Mouse (Mus musculus) urinary bladder, adult 2 months (tissue): Measurements from ENCODE around the gene Spns2. TPM values are rescaled to one million over a fixed set of nuclear protein-coding genes. Genes with fewer than 3 reads are reported as not detected.

Experiments used
- DNase-seq: peaks from one replicate; pipeline ENCODE4 v3.0.0; 2022; ENCODE audit warnings: low spot score
- polyA plus RNA-seq: library from polyadenylated mRNA; depleted of rRNA; stranded (reverse); fragments of >200 nt; gene quantifications from 2 replicates; pipeline ENCODE4 v1.2.3, GENCODE M21; 2012; rRNA removed

Gene Spns2
- polyA plus RNA-seq, 1 experiment, result 20.1 TPM

GRCm38 (mm10) chr11:72411093-72411921, 78.4 kb downstream of the Spns2 start, which contains the start of gene Smtnl2:
Smtnl2 (minus strand) TSS chr11:72411713.
- DNase-seq, result peak; percentile 71

DNA sequence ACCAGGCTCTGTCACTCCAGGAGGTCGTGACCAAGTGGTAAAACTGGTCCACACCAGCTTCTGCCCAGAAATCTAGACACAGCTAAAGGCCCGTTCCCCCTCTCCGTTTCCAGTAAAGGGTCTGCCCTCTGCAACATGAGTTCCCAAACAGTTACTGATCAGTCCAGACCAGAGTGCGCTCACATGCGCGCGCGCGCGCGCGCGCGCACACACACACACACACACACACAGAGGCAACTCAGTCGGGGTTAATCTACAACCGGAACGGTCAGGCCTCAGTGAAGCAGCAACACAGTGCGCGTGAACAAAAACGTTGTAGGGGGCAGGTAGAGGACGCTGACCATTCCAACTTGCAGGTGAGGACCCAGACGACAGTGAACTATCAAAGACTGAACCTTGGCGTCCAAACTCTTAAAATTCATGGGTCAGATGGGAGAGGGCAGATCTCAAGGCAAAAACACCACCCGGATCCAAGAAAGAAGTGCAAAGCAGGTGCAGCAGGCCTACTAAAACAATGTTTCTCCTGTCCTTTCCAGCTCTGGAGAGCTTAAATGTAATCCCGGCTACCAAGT, 79.1 kb downstream of the Spns2 start:
- DNase-seq, result no peak

DNA sequence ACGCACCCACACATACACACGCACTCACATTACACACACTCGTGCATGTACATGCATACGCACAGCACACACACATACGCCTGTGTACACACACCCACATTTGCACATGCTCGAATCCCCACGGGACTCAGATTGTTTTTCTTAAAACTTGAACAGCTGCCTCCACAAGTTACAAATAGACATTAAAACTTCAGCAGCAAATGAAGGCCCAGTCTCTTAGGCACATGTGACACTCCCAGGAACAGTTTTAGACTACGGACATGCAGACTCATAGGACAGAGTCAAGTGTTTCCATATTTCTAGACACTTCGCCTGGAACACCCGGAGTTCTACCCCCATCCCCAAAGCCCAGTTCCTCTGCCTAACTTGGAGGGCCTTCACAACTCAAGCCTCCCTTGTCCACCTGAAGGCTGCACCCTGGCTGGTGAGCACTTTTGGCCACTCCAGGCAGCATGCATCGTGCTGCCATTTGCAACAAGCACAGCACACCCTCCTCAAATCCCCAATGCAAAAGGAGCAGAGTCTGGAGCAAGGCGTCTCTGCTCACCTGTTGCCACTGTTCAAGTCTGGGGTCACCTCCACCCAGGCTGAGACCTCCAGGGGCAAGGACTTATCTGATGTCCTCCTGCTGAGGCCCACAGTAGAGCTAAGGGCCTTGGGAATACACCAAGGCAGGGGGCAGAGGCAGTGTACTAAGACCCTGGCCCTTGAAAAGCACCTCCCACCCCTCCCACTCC, 79.9 kb downstream of the Spns2 start:
- DNase-seq, result no peak

DNA sequence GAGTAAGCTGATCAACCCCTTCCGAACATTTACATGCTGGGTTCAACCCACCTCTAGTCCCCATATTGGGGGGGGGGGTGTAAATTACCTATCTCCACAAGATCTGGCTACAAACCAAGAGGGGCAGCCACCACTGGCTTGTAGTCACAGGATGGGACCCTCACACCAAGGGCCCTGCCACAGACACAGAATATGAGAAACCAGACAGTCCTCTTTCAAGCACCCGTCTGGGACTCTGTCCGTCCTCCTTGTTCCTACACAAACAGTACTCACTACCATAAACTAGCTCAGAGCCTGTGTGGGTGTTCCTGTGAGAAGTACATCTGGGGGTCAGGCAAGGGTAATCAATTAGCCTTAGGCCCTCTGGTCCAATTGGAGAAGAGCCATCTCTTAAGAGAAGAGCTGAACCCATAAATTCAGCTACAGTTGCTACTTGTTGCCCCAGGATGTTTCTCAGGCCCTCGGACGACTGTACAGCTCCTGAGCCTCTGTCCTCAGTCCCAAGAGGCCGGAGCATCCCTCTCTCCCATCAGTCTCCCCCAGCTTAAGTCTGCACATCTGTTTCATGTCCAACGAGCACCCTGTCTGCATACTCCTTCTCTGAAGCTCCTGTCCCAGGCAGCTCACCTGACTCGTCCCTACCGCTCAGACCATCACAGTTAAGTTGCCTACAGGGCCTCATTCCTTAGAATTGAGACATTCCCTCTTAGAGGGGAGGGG, 81.1 kb downstream of the Spns2 start:
- no peak for DNase-seq

- DNase-seq, result no peak
Observed at GRCm38 (mm10) chr11:72407574-72407973, 82.1 kb downstream of the Spns2 start.

DNA sequence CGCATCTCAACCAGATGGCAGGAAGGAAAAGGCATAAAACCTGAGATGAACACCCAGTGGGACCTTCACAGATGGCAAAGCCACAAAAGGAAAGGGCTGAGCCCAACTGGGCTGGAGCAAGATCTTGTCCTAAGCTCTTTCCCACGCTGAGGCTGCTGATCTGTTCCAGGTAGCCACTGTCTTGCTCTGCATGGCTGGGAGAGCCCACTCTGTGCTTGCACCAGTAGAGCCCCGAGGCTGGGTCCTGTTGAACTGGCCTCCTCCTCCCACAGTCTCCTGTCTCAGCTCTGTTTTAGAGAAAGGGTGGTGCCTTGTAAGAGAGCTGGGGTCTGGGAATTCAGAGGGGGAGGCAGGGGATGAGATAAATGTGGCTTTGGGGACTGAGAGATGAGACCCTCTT, 82.6 kb downstream of the Spns2 start:
- no peak for DNase-seq

- DNase-seq, result no peak
Observed at GRCm38 (mm10) chr11:72406079-72406675, 83.5 kb downstream of the Spns2 start.

GRCm38 (mm10) chr11:72405532-72405931, 84.2 kb downstream of the Spns2 start:
- DNase-seq, result no peak

DNA sequence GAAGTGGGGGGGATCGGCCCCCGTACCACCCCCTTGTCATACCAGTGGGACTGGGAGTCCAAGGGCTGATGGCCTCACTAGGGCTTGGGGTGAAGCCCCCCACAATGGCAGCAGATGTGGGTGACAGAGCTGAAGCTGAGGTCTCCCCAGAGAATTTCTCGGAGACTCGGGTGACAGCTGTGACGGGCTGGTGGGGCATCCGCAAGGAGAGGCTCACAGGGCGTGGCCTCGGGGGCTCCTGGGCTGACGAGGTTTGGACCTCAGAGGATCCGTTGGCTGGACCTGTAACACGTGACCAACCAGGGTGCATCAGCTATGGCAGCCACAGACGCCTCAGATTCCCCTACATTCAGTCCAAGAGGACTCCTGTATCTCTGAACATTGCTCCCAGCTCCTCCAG, 86.7 kb downstream of the Spns2 start:
- no peak for DNase-seq

GRCm38 (mm10) chr11:72402017-72402416, 87.7 kb downstream of the Spns2 start:
- no peak for DNase-seq

Other genes starting within 250 kb of the Spns2 start
- 0.16 and 0.39 TPM in 2 replicates for gene Slc13a5, start 222.7 kb downstream of the Spns2 start, polyA plus RNA-seq
- 34.1 and 37.8 TPM in 2 replicates for gene Xaf1, start 188.3 kb downstream of the Spns2 start, polyA plus RNA-seq
- 0.07 and 0.10 TPM in 2 replicates for gene Fbxo39, start 175.5 kb downstream of the Spns2 start, polyA plus RNA-seq
- gene Tekt1, start 127.5 kb downstream of the Spns2 start, polyA plus RNA-seq, result 0.09 and 0.17 TPM in 2 replicates
- gene Smtnl2, start 78.2 kb downstream of the Spns2 start, polyA plus RNA-seq, result 5.3 and 6.7 TPM in 2 replicates
- 3.6 and 3.7 TPM in 2 replicates for gene Ggt6, start 54.4 kb downstream of the Spns2 start, polyA plus RNA-seq
- 55.1 and 75.5 TPM in 2 replicates for gene Mybbp1a, start 48.5 kb downstream of the Spns2 start, polyA plus RNA-seq
- gene Spns3, start 60.6 kb upstream of the Spns2 start, polyA plus RNA-seq, result 0.45 and 0.46 TPM in 2 replicates
- 32.1 and 32.9 TPM in 2 replicates for gene Ube2g1, start 117.4 kb upstream of the Spns2 start, polyA plus RNA-seq
- 33.8 and 35.2 TPM in 2 replicates for gene Ankfy1, start 200.1 kb upstream of the Spns2 start, polyA plus RNA-seq